Comparison of ENCODE assay signal across 26 mouse cellular contexts in genomic region chrX:106129877-106130276, GRCm38 (mm10). TPM values are rescaled to one million over a fixed set of nuclear protein-coding genes. Genes with fewer than 3 reads are reported as not detected.
DNase-seq lines count a peak whose midpoint lies in the region; ATAC-seq and TF ChIP-seq lines count a peak whose summit lies in the region.
"Had no signal": no experiment of that assay in that cellular context is flagged by ENCODE, and none has a peak within 500 bp of the region (broad histone marks: within the 10 kb centered on the region; RNA-seq: fewer than 3 reads in every experiment).

No protein-coding gene starts in this region.

- TF ChIP-seq POLR2A in bone marrow macrophage, adult 2 months (IDR thresholded peaks at IDR 0.05; ENCODE audit: borderline replicate concordance, low read depth, low read length), result no peak

- DNase-seq in fat pad, adult 2 months (ENCODE audit: extremely low read depth, low read depth, low spot score), result peak; percentile 52
- no peak for DNase-seq in layer of hippocampus, postnatal 36 days
- DNase-seq in forebrain, embryonic 10.5 days (ENCODE audit: extremely low spot score, low spot score), result no peak
- DNase-seq in gastrocnemius, postnatal 25 days, result no peak
- no peak for DNase-seq in cerebellum, adult 11 months
- DNase-seq: adrenal gland, adult 2 months; adrenal gland, postnatal 10 days; adrenal gland, postnatal 25 days; cerebellum, adult 18-20 months; cerebellum, adult 8-10 months; cerebellum, adult 9-11 months; cerebellum, postnatal 14 days; cerebellum, postnatal 36 days; embryo, embryonic 11 days; forebrain, postnatal 0 days had no signal

- no peak for TF ChIP-seq CTCF in bone marrow macrophage, adult 2 months (IDR thresholded peaks at IDR 0.05; ENCODE audit: low read depth, low read length)

- peak; percentile 46; the same call in 1 of the 2 replicates for ATAC-seq in megakaryocyte progenitor cell, adult 5-6 weeks (replicated peaks; ENCODE audit: poor library complexity)
- ATAC-seq: forebrain, embryonic 13.5 days; forebrain, embryonic 15.5 days; forebrain, postnatal 0 days had no signal

- peaks cover 30% of the 10 kb centered on the region for H3K4me1 ChIP-seq in bone marrow macrophage, adult 2 months (ENCODE audit: control insufficient read depth, insufficient read depth, low read length)
- H3K4me1 ChIP-seq in forebrain, embryonic 10.5 days, result no peaks in the 10 kb centered on the region
- H3K4me1 ChIP-seq: embryonic facial prominence, embryonic 13.5 days; embryonic facial prominence, embryonic 15.5 days; forebrain, embryonic 13.5 days; forebrain, embryonic 15.5 days had no signal

- WGBS in macrophage (ENCODE audit: missing documents), result 85% methylated on average over 3 of the region's 4 CpGs
- WGBS in forebrain, embryonic 10.5 days, result 91% methylated on average over 4 of the region's 4 CpGs

- H3K27ac ChIP-seq in bone marrow macrophage, adult 2 months (ENCODE audit: insufficient read depth, low read depth, low read length), result peak overlapping the region; percentile 52; the same call in 1 of the 2 replicates
- peak overlapping the region; percentile 59 for H3K27ac ChIP-seq in macrophage
- no peak overlapping the region for H3K27ac ChIP-seq in forebrain, embryonic 10.5 days
- H3K27ac ChIP-seq: embryonic facial prominence, embryonic 13.5 days; embryonic facial prominence, embryonic 15.5 days; forebrain, embryonic 13.5 days; forebrain, embryonic 15.5 days had no signal

- no peaks in the 10 kb centered on the region for H3K9me3 ChIP-seq in forebrain, embryonic 10.5 days
- H3K9me3 ChIP-seq: embryonic facial prominence, embryonic 13.5 days; embryonic facial prominence, embryonic 15.5 days; forebrain, embryonic 13.5 days; forebrain, embryonic 15.5 days had no signal

- no peaks in the 10 kb centered on the region for H3K36me3 ChIP-seq in macrophage (ENCODE audit: inconsistent target)
- 0 out of 2 replicates have a peak, but pooled peaks cover 9% of the 10 kb centered on the region for H3K36me3 ChIP-seq in forebrain, embryonic 10.5 days (replicated peaks)
- H3K36me3 ChIP-seq: embryonic facial prominence, embryonic 13.5 days; embryonic facial prominence, embryonic 15.5 days had no signal

- no peaks in the 10 kb centered on the region for H3K79me2 ChIP-seq in macrophage (ENCODE audit: inconsistent target)

- peaks cover 57% of the 10 kb centered on the region for H3K27me3 ChIP-seq in forebrain, embryonic 10.5 days (ENCODE audit: poor library complexity, severe bottlenecking)
- H3K27me3 ChIP-seq: embryonic facial prominence, embryonic 15.5 days; forebrain, embryonic 13.5 days; forebrain, embryonic 15.5 days had no signal

- no peak overlapping the region for H3K4me3 ChIP-seq in bone marrow macrophage, adult 2 months (ENCODE audit: insufficient read depth, low read length)
- H3K4me3 ChIP-seq in macrophage (ENCODE audit: inconsistent target), result no peak overlapping the region
- no peak overlapping the region for H3K4me3 ChIP-seq in forebrain, embryonic 10.5 days
- H3K4me3 ChIP-seq: embryonic facial prominence, embryonic 13.5 days; embryonic facial prominence, embryonic 15.5 days; erythroblast, embryonic 14.5 days; forebrain, embryonic 13.5 days; forebrain, embryonic 15.5 days had no signal

RNA-seq across cellular contexts. Expression of gene Tlr13, which starts 13.1 kb away (rescaled TPM):
- 151 and 181 TPM in 2 replicates for polyA plus RNA-seq in bone marrow macrophage, adult 2 months (2012; ENCODE audit: insufficient read depth, insufficient read length, missing spikeins)
- 100 to 1,000 TPM in 6 of 26 experiments, 10 to 100 TPM in 20; 10.6 to 117 (median 74.4) TPM for total RNA-seq in macrophage (2018; cell fraction: chromatin; rRNA removed)
- 100 to 1,000 TPM; 155 to 306 (median 211) TPM for total RNA-seq in macrophage (2018; cell fraction: cytosol; rRNA removed)
- total RNA-seq in macrophage (2018; cell fraction: nucleus; rRNA removed), result 100 to 1,000 TPM in 24 of 26 experiments, 10 to 100 TPM in 2; 54.0 to 337 (median 209) TPM
- 156 to 374 TPM (median 283 TPM) in 3 replicates for polyA plus RNA-seq in macrophage (2018)
- total RNA-seq in megakaryocyte progenitor cell, adult 5-6 weeks (2015), result 1.3 and 1.6 TPM in 2 replicates
- 1.00 and 1.4 TPM in 2 replicates for total RNA-seq in megakaryocyte progenitor cell, adult 5-6 weeks (2017)
- total RNA-seq in layer of hippocampus, postnatal 36 days (2021), result 1 to 10 TPM; 1.3 to 1.5 TPM
- 0.10 and 0.12 TPM in 2 replicates for polyA plus RNA-seq in forebrain, embryonic 10.5 days (2016; fragmentation: Nextera tagmentation; extraction: Ambion mirVana)
- total RNA-seq in gastrocnemius, postnatal 25 days (2021), result under 1 TPM; 0.21 to 0.31 TPM
- total RNA-seq: ES-E14, MEL had no signal
- polyA plus RNA-seq: C2C12; erythroblast, embryonic 14.5 days had no signal

RNA-seq across cellular contexts. Expression of gene Pgk1, which starts 57.0 kb away (rescaled TPM):
- 274 and 285 TPM in 2 replicates for polyA plus RNA-seq in bone marrow macrophage, adult 2 months (2012; ENCODE audit: insufficient read depth, insufficient read length, missing spikeins)
- 10 to 100 TPM; 10.9 to 46.8 (median 20.4) TPM for total RNA-seq in macrophage (2018; cell fraction: chromatin; rRNA removed)
- total RNA-seq in macrophage (2018; cell fraction: cytosol; rRNA removed), result 100 to 1,000 TPM; 184 to 321 (median 261) TPM
- 100 to 1,000 TPM in 9 of 26 experiments, 10 to 100 TPM in 17; 54.4 to 191 (median 92.7) TPM for total RNA-seq in macrophage (2018; cell fraction: nucleus; rRNA removed)
- 180 to 539 TPM (median 250 TPM) in 3 replicates for polyA plus RNA-seq in macrophage (2018)
- 406 and 427 TPM in 2 replicates for total RNA-seq in megakaryocyte progenitor cell, adult 5-6 weeks (2015)
- 339 and 366 TPM in 2 replicates for total RNA-seq in megakaryocyte progenitor cell, adult 5-6 weeks (2017)
- 100 to 1,000 TPM; 452 to 497 TPM for total RNA-seq in layer of hippocampus, postnatal 36 days (2021)
- polyA plus RNA-seq in forebrain, embryonic 10.5 days (2016; fragmentation: Nextera tagmentation; extraction: Ambion mirVana), result 622 and 624 TPM in 2 replicates
- 1,000 to 10,000 TPM; 1,203 to 1,320 TPM for total RNA-seq in gastrocnemius, postnatal 25 days (2021)
